Mouse (Mus musculus) kidney, adult 8-10 months (tissue): Measurements from ENCODE around the gene Sgpl1.

ENCODE experiments used
- DNase-seq, 2 experiments: peaks; one replicate each; pipeline ENCODE4 v3.0.0; 2022

The Sgpl1 gene

DNA sequence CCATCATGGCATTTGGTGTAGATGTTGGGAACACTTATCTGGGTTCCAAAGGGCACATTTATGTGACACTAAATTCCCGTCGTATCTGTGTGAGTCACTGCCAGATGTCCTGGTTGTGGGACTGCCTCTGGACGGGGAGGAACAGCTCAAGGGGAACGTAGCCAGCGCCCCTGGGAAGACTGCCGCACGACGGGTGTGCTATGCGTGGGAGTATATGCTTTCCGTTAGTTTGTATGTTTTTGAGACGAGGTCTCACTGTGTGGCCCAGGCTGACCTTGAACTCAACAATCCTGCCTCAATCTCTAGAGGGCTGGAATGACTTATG, 66.6 kb downstream of the Sgpl1 start:
- DNase-seq, result no peak

DNA sequence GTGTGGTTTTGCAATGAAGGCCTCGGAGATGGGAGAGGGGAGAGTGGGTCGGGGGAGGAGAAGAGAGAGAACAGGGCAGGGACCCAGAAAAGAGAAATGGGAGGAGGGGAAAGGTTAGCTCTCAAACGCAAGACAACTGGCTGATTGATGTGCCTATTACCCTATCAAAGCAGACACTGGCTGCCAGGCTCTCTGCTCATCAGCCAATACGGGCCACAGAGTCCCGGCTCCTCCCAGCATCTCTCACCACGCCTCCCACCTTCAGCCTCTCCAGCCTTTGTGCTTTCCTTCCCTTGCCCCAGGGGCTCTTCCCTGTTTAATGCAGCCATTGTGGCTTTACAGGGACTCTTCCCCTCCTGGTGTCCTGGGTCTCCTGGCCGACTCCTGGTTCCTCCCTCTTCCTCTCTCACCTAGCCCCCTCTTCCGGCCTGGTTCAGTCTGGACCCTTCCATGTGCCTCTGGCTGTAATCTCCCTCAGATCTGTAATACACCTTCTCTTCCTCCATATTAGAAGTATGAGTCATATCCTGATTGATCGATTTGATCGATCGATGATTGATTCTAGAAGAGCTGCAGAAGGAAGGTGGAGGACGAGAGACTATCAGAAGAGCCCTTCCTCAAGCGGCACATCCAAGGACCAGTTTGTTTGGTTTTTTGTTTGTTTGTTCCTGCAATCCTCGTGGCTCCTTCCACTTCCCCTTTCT, 67.1 kb downstream of the Sgpl1 start:
- peak; percentile 47 to 68 for DNase-seq

DNA sequence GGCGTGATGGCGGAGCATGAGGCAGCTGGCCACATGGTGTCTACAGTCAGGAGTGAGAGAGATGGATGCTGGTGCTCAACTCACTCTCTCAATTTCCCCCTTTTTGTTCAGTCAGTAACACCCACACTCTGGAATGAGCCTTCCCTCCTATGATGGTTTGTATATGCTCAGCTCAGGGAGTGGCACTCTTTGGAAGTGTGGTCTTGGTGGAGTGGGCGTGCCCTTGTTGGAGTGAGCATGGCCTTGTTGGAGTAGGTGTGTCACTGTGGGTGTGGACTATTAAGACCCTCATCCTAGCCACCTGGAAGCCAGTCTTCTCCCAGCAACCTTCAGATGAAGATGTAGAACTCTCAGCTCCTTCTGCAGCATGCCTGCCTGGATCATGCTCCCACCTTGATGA, 71.9 kb downstream of the Sgpl1 start:
- no peak for DNase-seq

DNA sequence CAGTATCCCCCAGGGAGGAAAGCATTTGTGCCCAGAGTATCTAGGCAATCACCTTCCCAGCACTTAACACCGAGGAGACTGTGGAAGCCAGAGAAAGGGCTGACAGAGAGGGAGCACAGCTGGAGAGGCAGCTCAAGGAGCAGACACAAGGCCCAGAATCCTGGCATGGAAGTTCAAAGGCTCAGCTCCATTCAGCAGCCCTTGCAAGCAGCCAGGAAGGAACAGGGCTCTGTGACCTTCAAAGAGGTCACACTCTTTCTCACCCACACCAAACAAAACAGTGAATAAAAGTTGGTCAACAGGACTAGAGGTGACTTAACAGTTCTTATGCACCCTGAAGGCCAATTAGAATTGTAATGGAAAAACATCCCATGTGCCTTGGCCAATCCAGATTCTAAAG, 72.9 kb downstream of the Sgpl1 start:
- no peak for DNase-seq

DNA sequence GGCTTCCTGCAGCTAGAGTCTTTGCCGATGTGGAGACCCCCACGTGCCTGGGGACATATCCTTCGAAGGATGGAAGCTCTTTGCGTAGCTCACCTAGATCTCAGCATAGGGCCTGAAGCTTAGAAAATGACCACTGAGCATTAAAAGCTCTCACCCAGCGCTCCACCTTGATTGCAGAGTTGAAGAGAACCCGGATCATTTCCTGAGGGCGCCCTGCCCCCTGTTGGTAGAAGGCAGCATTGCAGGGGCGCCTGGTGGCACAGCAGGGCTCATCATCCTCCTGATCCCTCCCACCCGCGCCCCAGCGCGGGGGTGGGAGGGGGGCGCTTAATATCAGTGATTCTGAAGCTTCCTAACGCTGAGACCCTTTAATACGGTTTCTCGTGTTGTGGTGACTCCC, 75.2 kb downstream of the Sgpl1 start:
- peak in 1 of 2 experiments; percentile 55 for DNase-seq

DNA sequence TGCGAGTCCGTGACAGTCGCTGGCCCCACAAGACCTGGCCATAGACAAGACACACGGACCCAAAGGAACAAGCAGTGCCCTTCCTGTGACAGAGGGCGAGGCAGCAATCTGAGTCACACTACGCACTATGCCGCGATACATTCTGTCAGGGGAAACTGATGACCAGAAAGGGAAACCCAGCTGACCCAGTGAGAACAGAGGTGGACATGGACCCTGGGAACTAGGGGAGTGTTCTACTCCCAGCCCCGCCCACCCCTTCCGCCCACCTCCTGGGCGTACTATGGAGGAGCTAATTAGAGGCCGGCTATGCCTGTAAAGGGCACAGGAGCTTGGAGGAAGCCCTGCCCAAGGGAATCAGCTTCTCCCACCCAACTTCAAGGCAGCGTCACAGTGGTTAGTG, 78.3 kb downstream of the Sgpl1 start:
- no peak for DNase-seq

DNA sequence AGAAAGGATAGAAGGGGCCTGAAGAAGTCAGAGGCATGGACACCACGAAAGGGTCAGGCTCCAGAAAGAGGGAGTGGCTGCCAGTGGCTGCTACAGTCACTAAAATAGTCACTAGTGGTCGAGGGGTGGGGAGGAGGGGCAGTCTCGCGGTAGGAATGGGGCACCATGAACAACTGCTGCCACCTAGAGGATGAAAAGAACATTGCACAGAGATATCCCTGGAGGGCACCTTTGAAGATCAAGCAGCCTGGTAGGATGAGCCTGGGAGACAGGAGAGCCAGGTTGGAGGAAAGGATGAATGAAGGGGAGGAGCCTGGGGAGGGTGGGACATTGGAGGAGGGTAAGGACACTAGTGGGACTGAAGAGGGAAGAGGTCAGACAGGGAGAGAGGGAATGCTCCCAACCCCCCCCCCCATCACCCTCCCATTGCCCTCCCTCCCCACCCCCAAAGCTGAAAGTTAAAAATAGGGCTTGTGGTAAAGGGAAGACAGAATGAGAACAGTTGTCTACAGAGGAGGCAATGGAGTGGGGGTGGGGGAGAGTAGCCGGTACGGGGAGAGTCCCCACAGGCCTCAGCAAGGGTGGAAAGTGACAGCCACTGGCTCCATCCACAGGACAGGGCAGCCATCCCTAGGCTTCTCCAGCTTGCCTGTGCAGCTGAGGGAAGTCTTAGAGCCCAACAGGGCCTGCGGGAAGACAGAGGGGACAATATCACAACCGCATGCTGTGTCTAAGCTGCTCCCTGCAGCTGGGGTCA, 78.9 kb downstream of the Sgpl1 start:
- DNase-seq, result peak; percentile 47 to 49

DNA sequence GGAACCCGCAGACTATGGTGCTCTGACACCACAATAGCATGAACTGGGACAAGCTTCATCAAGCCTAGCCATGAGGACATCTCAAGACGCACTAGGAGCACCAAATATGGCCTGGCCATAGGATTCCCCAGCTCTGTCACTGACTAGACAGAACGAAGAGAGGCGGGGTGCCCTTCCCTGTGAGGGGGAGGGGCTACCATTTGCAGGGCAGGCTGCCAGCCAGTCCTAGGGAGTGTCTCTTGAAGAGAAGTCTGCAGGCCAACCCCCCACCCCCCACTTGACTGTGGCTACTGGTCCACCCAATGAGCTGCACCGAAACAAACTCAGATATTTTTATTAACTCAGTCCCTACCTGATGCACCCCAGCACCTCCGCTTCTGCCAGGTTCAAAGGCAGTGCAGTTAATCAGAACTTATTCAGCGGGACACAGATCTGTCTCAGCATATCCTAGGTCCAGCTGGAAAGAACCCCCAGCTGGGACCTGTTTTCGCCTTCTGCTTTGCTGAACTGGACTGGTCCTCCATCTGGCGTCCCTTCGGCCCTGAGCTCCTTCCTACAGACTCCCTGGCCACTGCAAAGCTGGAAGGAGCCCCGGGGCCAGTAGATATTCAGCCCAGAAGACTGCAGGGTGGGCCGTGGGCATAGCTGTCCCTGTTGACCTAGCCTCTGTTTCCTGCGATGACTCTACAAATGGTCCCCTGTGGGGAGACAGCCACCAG, 82.1 kb downstream of the Sgpl1 start:
- no peak for DNase-seq

DNA sequence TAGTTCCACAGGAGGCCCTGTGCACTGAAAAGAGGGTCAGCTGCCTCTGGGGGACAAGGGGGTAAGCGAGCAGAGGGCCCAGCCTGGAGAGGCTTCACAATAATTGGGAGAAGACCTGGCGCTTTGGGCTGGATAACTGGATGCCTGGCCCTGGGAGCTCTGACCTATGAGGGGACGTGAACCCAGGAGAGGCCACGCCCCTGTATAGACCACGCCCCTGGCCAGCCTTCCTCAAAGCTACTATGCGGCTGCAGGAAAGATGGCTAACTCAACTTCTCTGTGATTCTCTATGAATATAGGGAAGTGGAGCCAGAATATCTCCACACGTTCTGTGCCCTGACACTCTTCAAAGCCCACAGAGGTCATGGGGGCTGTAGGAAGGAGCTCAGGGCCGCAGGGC, 82.9 kb downstream of the Sgpl1 start:
- DNase-seq, result no peak

DNA sequence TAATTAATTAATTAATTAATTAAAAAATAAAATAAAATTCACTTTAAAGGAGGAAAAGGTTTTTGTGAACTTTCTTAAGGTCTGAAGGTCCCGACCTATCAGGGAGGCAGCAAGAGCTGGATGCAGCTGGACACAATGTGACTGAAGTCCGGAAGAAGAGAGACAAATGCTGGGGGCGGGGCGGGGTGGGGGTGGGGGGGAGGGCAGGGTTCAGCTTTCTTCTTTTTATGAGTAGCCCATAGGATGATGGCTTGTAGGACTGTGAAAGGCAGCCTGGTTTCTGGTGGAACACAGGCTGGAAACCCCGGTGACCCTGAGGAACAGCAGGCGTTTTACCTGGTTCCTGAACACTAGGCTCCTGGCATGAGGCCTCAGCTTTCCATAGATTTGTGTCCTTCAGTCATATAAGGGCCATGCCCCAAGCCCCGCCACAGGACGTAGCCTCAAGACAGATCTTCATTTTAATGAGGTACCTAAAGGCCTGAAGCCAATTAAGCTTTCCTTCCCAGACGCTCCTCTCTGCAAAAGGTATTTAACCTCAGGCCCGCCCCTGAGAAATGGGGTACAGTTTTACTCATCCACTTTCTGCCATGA, 84.1 kb downstream of the Sgpl1 start:
- no peak for DNase-seq

DNA sequence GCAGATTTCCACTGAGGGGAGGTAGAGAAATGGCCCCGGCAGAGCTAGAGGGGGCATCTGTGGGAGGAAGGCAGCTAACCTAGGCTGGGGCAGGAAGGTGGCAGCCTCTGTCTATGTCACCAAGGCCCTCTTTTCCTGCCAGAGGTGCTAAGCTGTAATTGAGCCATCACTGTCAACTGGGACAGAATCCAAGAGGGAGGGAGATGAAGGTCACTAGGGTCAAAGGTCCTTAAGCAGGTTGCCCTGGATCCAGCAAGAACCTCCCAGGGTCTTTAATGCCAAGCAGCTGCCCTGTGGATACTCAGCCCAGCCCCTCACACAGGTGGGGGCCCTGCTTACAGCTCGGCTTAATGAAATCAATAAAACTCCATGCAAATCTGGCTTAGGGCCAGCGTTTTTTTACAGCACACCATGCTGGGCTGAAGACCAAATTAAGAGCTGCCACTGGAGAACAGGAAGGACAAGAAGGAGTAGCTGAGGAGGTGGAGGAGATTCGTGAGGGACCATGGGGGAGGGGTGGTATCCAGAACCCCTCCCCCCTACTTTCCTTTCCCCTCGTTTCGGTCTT, 87.9 kb downstream of the Sgpl1 start:
- DNase-seq, result peak in 1 of 2 experiments; percentile 22

DNA sequence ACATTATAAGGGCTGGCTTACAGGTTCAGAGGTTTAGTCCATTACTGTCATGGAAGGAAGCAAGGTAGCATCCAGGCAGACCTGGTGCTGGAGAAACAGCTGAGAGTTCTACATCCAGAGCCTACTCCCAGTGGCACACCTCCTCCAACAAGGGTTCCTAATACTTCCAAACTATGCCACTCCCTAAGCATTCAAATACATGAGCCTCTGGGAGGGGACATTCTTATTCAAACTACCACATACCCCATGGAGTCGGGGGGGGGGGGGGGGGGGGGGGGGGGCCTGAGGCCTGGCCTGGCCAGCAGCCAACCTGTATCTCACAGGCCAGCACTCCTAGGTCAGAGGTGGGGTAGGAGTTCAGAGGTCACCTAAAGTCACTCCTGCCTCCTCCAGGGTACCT, 88.4 kb downstream of the Sgpl1 start:
- DNase-seq, result no peak

DNA sequence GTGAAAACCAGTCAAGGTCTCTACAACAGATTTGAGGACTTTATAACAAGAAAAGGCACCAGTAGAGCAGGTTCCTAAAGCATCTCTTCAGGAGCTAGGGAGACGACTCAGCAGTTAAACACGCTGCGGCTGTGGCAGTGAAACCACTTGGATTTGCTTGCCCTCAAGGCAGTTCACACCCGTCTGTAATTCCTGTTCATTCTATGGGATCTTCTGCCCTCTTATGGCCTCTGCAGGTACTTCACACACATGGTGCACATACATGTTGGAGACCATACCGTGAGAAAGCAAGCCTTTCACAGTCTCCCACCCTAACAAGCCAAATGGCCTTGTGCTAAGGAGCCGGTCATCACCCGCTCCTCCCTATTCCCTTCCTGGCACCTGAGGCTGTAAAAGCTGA, 90.8 kb downstream of the Sgpl1 start:
- DNase-seq, result no peak

DNA sequence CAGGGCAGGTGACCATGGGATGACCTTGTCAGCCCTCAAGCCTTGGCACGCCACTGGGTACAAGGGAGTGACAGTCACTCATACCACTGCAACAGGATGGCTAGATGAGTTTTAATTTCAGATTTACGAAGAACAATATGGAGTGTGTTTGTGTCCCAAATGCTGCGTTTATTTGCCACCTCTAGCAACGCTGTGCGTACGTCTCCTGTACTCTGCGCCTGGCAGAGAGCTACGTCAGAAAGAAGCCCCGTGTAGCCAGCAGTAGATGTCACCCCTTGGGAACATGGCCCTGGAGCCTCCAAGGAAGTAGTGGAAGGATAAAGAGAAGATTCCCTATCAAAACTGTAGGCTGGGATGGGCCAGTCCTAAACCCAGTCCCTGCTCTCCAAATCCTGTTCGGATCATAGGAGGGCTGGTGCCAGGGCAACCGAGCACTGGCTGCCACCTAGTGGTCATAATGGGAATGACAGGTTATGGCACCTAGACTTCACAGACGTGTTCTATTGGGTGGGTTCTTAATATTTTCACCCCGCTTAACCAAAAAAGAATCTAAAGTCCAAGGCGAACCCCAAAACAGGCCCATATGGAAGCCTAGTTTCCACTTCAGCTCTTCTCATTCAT, 95.4 kb downstream of the Sgpl1 start:
- peak; percentile 41 to 73 for DNase-seq
